Mouse (Mus musculus) monocyte, adult 2 months (primary cell): ENCODE results near the gene AC129217.1.
"Not testable (repeated sequence)": the region's sequence is repeated elsewhere in the genome, so short reads cannot be mapped to it uniquely, and the experiment has no call there.

Source experiments
- DNase-seq, 2 experiments: peaks; one replicate each; pipeline ENCODE4 v3.0.0; 2022; ENCODE audit warnings: low spot score in 2 of 2, low read depth in 1 of 2

The AC129217.1 gene

DNA sequence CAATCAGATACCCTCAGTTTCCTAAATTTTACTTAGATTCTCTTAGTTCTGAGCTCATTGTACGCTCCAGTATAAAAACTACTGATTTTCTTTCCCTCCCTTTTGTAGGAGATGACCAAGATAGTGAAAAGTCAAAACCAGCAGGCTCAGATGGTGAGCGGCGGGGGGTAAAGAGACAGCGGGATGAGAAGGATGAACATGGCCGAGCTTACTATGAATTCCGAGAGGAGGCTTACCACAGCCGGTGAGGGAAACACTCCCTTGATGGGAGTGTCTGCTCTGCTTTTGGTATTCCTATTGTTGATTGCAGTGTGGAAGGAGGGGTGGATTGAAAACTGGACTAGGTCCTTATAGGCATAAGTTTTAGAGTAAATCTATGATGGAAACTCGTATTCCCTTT, 6.9 kb upstream of the AC129217.1 start:
- no peak for DNase-seq

DNA sequence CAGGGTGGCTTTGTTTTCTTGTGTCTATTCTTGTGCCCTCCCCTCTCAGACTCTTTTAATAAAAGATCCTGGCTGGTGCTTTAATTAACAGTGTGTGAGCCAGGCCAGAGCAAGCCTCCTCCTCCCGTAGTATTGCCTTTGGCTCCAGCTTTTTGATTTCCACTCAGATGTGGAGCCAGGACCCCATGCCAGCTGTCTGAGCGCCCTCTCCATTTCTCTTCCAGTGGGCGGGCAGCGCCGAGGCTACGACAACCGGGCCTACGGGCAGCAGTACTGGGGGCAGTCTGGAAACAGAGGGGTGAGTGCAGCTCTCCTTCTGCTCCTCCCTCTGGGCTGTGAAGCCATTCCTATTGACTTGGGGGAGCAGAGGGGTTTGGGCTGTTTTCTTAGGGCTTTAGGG, 1.1 kb downstream of the AC129217.1 start:
- DNase-seq = no peak

DNA sequence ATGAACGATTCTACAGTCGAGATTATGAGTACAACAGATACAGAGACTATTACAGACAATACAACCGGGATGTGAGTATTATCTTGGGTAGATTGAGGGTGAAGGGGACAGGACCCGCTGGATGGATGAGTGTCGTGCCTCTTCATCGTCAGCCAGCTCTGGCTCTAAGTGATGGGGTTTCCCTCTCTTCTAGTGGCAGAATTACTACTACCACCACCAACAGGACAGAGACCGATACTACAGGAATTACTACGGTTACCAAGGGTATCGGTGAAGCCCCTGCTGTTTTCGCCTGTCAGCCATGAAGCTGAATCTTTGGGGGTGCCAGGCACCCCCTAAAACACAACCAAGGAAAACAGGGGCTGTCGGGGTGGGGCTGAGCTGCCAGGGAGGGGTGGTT, 1.7 kb downstream of the AC129217.1 start:
- DNase-seq = no peak

DNA sequence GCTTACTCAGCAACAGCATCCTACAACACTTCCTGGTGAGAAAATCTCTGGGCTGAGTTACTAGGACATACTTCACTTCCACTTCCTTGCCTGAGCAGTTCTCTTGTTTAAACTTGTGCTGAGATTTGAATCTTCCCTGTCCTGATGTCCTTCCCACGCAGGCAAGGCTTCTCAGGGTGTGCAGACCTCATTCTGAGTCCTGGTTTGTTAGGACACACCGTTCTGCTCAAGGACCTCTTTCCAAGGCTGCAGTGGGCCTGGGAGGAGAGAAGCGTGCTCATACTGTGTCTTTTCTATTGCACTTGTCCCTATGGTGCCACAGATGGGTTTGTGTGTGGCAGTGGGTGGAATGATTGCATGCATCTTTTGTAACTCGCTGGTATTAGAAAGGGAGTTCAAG, 3.4 kb downstream of the AC129217.1 start:
- DNase-seq = no peak

DNA sequence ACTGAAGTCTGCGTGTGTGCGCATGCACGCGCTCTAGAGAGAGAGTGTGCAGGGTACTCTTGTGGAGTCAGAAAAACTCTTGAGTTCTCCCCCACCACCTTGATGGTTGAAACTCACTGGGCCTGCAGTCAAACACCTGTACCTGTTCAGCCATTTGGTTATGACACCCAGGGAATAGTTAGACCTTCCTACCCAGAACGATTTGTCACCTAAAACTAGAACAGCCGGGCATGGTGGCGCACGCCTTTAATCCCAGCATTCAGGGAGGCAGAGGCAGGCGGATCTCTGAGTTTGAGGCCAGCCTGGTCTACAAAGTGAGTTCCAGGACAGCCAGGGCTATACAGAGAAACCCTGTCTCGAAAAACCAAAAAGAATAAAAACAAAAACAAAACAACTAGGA, 6.8 kb downstream of the AC129217.1 start:
- not testable (repeated sequence) for DNase-seq

DNA sequence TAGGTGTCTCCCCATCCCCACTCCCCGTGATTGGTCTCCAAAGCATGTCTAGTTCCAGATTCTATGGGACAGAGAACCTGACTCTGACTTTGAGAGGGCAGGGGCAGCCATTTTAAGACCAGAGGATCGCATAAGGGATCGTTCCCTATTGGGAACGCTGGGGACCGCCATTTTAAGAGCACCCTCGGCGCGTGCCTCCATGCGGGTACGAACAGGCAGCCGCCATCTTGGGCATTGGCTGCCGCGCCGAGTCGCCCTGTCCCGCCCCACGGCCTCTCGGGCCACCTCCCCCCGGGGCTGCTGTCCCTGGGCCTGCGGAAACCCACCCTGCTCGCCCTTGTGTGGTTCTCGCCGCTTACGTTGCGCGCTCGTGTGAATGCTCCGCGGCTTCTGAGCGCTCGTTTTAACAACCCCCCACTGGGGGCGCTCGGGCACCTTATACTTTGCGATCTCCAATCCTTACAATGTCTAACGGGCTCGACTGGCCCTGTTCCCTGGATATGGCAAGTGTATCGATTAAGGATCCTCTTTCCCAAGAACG, 7.7 kb downstream of the AC129217.1 start, which contains the start of gene Bscl2:
TSS of gene Bscl2 (plus strand) at position 217 of the 541 bp plus-strand sequence.
- DNase-seq = peak; percentile 64 to 79

DNA sequence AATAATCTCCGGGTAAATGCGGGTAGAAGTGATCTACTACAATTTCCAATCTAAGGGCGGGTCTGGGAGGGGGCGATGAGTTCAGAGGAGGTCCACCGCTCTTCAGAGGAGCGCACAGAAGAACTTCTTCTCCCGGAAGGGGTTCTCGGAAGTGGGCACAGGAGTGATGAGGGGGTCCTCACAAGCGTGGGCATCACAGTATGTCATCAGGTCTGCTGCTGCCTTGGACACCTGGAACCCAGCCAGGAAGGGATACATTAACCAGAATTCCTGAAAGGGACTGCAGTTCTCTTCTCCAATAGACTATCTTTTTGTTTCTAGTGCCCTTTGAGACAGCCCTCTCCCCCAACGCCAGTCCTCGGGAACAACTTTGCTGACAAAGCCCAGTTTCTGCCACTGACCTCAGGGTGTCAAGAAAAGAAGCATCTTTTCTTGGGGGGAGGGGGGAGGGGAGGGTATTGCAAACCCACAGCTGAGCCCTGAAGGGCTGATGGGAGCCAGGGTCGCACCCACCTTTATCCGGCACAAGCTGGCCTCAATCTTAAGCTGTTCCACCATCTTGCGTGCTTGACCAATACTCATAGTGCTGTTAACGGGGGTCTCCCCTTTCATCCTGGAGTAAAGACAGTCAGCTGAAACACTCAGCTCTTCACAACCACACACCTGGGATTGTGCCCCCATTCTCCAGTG, 8.6 kb downstream of the AC129217.1 start:
- DNase-seq = no peak

DNA sequence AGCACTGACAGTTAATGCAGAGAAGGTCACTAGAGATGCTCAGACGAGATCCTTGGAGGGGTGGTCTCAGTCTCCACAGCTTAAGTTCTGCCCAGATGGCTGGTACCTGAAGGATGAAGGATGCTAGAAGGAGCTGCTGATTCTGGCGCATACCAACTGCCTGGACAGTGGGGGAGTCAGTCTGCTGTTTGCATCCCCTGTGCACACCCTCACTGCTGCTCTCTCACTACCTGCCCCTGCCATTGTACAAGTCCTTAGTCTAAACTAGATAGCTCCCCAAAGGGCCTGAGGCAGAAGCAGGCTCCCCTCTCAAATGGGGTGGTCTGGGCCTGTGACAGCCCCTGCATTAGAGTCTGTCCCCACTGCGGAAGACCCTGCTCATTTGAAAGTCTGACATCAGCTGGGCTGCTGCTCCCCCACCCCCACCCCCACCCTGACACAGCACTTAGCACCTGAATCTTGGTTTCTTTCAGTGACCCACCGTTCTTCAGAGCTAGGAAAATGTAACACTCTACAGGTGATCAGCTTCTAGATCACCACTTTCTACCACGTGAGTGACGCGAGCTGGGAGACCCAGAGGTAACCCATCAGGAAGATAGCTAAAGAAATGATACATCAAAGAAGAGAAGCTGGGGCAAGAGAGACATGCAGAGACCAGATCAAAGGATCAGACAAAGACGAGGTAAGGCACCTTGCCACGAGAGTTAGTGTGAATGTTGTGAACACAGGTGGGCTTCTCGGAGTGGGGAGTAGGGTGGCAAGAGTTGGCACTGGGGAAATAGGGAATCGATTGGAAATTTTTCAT, 9.7 kb downstream of the AC129217.1 start, which contains the start of gene Gng3:
TSS of gene Gng3 (minus strand) at position 92 of the 805 bp plus-strand sequence.
- DNase-seq = no peak

DNA sequence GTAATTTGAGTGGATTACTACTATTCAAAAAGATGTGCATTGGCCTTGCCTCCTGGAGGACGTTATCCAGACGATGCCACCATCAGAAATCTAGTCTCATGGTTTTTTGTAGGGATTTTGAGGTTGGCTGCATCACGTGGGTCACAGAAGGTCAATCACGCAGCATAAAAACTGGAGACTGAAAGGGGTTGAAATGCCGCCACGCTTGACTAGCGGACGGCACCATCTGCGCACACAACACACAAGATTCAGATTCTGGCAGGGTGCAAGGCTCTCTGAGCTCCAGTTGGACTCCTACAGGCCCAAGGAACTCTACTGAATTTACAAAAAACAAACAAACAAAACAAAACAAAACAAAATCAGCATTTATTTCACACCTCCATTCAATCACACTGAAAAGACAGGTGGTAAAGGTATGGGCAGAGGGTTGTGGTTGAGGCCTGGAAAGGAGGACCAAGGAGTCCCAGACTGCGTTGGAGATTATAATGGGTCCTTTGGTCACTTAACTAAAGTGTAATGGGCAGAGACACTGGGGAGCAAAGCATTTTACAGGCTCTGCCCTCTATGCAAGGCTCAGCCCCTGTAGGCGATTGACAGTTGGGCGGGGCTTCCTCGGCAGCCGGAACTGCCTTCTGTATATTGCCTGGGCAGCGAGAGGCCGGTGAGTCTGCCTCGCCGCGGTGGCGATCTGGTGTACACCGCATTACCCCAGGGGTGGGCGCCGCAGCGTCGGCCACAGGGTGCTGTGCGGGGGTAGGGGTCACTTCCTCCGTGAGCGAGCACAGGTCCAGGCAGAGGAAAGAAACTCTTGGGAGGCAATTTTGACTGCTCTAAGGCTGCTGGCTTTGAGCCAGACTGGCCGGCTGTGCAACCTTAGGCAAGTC, 10.6 kb downstream of the AC129217.1 start:
- peak; percentile 29 to 56 for DNase-seq

DNA sequence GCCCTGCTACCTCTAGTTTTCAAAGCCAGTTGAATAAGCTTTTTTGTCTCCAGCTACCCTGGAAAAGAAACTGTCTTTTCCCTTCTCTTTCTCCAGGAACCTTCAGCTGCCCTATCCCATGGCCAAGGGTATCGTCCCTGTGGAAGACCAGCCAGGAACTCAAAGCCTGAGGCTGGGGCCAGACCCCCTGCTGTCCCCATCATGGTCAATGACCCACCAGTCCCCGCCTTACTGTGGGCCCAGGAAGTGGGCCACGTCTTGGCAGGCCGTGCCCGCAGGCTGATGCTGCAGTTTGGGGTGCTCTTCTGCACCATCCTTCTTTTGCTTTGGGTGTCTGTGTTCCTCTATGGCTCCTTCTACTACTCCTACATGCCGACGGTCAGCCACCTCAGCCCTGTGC, 11.4 kb downstream of the AC129217.1 start:
- no peak for DNase-seq

DNA sequence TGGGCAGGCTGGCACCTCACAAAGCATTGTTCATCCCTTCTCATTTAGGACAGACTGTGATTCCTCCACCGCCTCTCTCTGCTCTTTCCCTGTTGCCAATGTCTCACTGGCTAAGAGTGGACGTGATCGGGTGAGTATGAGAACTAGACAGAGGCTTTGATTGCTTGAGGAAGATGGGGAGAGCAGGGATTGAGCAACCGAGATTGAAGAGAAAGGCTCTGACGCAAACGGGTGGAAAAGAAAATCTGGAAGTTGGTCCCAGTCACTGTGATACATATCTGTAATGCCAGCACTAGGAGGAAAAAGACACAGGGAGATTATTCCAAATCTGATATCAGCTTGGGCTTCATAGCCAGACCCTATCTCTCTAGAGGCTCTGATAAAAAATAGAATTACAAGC, 13.4 kb downstream of the AC129217.1 start:
- peak; percentile 6 to 20 for DNase-seq

DNA sequence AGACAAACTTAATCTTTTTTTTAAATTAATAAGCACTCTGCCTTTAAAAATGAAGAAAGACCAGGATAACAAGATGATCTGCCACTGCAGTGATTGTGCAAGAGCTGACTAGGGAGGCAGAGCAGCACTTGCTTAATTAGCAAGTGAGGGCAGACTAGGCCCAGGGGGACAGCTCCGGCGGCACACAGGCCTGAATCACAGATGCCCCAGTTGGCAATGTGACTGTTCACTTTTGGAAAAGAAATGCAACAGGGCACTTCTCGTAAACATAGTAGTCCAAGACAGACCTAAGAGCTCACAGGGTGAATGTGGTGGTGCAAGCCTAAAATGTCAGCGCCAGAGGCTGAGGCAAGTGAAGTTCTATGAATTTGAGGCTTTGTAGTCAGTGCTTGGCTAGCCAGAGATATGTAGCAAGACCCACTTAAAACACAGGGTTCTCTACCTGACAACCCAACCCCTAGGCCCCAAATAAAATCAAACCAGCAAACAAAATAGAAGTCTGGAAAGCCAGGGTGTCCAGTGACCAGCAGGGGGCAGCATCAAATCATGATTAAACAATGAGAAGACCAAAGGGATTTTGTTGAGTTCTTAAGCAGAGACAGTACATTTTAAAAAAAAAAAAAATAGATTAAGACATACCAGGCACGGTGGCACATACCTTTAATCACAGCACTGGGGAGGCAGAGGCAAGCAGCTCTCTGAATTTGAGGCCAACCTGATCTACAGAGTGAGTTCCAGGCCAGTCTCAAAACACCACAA, 15.0 kb downstream of the AC129217.1 start:
- DNase-seq = peak in 1 of 2 experiments; percentile 56

DNA sequence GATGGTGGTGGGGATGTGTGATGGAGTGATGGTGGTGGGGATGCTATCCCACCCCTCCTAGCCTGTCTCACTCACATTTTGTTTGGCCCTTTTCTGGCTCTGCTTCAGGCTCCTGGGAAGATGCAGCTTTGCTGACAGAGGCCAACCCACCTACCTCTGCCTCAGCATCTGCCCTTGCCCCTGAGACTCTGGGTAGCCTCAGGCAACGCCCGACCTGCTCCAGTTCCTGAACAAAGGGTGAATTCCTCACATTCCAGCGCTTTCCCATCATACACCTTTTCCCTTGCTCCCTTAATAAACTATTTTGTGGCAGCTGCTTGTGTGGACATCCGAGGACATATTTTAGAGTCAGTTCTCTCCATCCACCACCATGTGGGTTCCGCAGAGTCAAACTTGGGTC, 18.8 kb downstream of the AC129217.1 start:
- DNase-seq = no peak

DNA sequence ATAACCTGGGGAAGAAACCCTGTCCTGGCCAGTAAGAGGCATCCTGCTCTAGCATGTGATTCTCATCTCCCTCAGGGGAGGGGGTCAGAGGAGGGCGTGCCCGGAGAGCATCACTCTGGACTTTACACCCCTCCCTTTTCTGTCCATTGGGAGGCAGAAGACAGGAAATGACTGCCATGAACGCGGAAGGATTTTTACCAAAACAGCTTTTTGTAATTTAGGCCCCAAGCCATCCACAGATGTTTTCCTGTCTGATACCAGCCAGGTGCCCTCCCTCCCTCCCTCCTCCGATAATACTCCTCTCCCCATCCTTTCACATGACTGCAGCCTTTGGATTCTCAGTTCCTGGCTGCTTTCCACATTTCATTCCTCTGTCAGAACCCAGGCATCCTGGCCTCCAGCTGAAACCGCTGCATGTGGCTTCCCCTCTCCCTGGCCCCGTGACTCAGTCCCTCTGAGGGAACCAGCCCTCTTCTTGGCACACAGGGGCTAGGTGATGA, 20.9 kb downstream of the AC129217.1 start, which contains the start of gene Lrrn4cl:
TSS of gene Lrrn4cl (plus strand) at position 367 of the 500 bp plus-strand sequence.
- DNase-seq = no peak

DNA sequence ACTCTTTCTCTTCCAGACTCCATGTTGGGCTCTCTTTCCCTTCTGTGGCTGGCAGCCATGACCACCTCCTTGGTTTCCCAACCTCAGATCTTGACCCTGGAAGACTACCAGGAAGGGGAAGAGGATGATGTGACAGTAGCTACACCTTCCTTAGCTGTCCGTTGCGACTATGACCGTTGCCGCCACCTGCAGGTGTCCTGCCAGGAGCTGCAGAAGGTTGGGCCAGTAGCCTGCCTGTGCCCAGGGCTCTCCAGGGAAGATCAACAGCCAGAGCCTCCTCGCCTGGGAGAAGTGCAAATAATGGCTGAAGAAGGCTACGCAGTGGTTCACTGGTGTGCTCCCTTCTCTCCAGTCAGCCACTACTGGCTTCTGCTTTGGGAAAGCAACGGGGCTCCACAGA, 22.1 kb downstream of the AC129217.1 start:
- DNase-seq = no peak

DNA sequence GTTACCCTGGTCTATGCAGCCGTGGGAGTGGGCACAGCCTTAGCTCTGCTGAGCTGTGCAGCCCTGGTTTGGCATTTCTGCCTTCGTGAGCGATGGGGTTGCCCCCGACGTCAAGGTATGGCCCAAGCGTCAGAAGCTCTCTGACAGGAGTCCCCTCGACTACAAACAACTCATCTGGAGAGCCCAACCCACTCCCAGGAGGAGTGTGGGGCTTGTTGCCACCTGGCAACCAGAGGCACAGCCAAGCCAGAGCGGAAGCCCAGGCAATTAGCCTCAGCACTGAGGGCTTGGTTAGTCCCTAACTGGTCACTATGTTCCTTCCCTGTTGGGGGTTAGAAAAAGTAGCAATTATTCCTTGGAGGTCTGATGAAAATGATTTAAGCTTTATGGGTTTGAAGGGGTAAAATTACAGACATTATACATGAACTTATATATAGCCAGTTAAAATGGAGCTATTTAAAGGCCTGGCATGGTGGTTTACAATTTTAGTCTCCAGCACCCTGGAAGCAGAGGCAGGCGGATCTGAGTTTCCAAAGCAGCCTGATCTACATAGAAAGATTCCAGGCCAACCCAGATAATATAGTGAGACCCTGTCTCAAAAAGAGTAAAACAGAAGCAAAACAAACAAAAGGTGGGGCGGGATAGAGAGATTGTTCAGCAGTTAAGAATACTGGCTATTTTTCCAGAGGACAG, 22.8 kb downstream of the AC129217.1 start:
- no peak for DNase-seq

DNA sequence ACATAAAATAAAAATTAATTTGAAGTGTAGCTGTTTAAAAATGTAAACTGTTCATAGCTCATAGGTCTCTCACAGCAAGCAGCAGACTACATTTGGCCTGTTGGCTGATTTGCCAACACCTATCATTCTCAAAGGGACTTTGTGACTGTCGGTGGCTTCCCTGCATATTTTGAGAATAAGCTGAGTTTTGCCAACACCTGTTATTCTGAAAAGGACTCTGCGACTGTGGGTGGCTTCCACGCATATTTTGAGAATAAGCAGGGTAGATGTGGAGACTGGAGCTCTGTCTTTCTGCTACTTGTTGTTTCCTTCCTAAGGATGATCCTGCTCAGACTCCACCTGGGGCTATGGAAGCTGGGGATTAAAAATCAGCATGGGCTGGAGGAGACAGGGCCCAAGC, 23.5 kb downstream of the AC129217.1 start:
- DNase-seq = no peak

DNA sequence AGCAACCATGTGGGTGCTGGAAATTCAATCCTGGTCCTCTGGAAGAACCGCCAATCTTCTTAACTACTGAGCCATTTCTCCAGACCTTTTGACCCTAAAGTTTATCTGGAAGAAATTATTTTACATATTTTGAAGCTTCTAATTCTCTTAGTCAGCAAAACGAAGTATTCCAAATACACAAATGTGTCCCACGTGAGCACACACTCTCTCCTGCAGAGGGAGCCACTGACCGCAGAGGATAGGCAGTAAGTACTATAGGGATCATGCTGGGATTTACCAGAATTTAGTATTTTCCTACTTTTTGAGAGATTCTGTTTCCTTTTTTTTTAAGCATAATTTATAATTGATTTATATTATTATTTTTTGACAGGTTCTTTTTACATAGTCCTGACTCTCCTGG, 28.1 kb downstream of the AC129217.1 start:
- DNase-seq = no peak

DNA sequence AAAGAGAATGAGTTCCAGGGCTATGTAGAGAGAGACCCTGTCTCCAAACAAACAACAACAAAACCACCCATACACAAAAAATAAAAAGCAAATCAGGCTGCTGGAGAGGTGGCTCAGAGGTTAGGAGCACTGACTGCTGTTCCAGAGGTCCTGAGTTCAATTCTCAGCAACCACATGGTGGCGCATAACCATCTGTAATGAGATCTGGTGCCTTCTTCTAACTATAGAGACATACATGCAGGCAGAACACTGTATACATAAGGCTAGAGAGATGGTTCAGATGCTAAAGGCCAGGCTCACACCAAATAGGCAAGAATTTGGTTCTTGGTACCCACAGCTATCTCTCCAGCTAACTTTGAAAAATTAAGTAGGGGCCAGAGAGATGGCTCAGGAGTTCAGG, 29.4 kb downstream of the AC129217.1 start:
- DNase-seq = no peak

DNA sequence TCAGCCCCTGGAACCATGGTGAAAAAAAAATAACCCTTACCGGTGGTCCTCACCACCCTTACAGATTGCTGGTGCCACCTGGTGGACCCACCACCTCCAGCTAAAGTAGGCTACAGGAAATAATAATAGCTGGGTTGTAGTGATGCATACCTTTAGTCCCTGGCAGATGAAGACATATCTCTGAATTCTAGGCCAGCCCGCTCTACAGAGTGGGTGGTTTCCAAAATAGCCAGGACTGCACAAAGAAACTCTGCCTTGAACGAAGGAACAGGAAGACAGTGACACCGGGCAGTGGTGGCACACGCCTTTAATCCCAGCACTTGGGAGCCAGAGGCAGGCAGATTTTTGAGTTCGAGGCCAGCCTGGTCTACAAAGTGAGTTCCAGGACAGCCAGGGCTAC, 34.7 kb downstream of the AC129217.1 start:
- no peak for DNase-seq
